Mouse (Mus musculus): ENCODE measurements around the gene Gpm6a. TPM values are rescaled to one million over a fixed set of nuclear protein-coding genes. Genes with fewer than 3 reads are reported as not detected.

Gene Gpm6a
- 366 and 370 TPM in 2 replicates for polyA plus RNA-seq (2015; fragmentation: Nextera tagmentation; extraction: Ambion mirVana)

DNA sequence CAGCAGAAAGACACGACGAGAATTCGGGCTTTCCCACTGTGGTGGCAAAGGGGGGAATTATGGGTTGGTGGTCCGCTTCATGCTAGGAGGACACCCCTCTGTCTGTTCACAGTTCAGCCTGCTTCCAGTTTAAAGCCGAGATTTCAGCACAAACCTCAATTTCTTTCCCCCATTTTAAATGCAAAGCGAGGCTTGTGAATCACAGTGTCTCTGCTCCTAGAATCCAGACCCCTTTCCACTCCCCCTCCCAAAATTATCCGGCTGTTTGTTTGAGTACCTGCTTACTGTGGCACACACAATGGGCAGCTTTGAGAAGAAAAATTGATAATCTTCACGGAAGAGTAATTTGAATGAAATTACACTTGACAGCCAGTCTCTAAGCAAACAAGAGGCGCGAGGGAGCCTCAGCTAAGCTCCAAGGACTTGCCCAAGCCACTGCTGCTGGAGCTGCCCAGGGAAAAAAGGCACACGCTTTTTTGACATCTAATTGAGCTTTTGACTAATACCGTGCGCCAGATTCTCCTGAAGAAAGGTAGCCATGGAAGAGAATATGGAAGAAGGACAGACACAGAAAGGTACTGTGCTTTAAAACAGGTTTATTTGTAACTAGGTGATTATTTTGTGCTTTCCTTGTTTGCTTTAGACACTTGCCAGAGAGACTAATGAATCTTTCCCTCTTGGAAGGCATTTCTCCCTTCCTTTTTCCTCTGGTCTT, at the start of gene Gpm6a:
Gene Gpm6a (plus strand): TSS at position 103 of the 715 bp plus-strand sequence.
- H3K9me3 ChIP-seq (replicated peaks) = no peaks in the 10 kb centered on the region
- H3K4me3 ChIP-seq = peak within 1 kb of the TSS; percentile 51
- H3K4me1 ChIP-seq = peaks cover 24% of the 10 kb centered on the region
- peak within 1 kb of the TSS; percentile 61 for H3K4me2 ChIP-seq
- peak within 1 kb of the TSS; percentile 95 for H3K27ac ChIP-seq
- no peaks in the 10 kb centered on the region for H3K36me3 ChIP-seq (ENCODE audit: poor library complexity, severe bottlenecking)
- peak within 1 kb of the TSS; percentile 82 for H3K9ac ChIP-seq
- no peaks in the 10 kb centered on the region for H3K27me3 ChIP-seq
- peak; percentile 91 for ATAC-seq
- WGBS = under 1% methylated on average over 13 of the region's 13 CpGs

DNA sequence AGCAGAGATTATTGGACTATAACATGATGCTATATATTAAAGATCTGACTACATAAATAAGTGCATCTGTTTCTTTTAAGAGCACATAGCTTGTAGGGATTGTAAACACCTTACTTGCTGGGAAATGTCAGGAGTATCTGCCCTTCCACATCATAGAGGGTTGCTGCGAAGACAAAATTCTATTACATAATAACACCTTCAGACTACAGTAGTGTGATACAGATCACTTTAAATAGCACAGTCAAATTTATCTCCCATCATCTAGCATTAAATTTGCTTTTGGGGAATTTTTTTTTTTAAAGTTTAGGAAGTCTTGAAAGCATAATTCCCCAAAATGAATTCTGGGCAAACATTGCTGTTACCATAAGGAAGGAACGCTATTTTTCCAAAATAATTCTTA, 41.8 kb upstream of the Gpm6a start:
- no peaks in the 10 kb centered on the region for H3K9me3 ChIP-seq (replicated peaks)
- ATAC-seq = no peak
- H3K9ac ChIP-seq = no peak overlapping the region
- no peaks in the 10 kb centered on the region for H3K36me3 ChIP-seq (ENCODE audit: poor library complexity, severe bottlenecking)
- no peaks in the 10 kb centered on the region for H3K27me3 ChIP-seq
- no peaks in the 10 kb centered on the region for H3K4me1 ChIP-seq
- no peak overlapping the region for H3K4me3 ChIP-seq
- H3K4me2 ChIP-seq = no peak overlapping the region
- 97% methylated on average over 2 of the region's 2 CpGs for WGBS
- no peak overlapping the region for H3K27ac ChIP-seq

DNA sequence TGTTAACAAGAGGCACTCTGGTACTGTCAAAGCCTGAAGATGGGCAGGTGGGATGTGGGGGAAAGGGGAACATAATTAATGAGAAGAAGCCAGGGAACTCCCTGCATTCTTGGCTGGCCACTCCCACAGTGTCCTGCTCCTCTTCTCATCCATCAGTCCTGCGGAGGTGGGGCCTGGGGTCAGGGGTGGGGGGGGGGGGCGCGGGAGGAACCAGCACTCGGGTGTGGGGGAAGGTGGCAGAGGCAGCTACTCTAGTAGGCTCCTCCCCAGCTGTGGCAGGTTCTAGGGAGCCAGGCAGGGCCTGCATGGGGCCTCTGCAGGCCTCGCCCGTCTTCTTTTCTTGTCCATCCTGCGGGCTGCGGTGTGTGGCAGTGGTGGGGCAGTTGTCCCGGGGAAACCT, 36.9 kb upstream of the Gpm6a start:
- 78% methylated on average over 7 of the region's 9 CpGs for WGBS
- no peak for ATAC-seq
- Histone ChIP-seq H3K36me3 (ENCODE audit: poor library complexity, severe bottlenecking) (no peaks in the 10 kb centered on the region), H3K9ac (no peak overlapping the region), H3K9me3 (replicated peaks) (no peaks in the 10 kb centered on the region), H3K4me2 (no peak overlapping the region), H3K27ac (no peak overlapping the region), H3K4me1 (peaks cover 11% of the 10 kb centered on the region), H3K4me3 (no peak overlapping the region), H3K27me3 (no peaks in the 10 kb centered on the region)

GRCm38 (mm10) chr8:54922160-54922855, 32.3 kb upstream of the Gpm6a start:
- H3K4me2 ChIP-seq = peak overlapping the region; percentile 2; the same call in 1 of the 2 replicates

DNA sequence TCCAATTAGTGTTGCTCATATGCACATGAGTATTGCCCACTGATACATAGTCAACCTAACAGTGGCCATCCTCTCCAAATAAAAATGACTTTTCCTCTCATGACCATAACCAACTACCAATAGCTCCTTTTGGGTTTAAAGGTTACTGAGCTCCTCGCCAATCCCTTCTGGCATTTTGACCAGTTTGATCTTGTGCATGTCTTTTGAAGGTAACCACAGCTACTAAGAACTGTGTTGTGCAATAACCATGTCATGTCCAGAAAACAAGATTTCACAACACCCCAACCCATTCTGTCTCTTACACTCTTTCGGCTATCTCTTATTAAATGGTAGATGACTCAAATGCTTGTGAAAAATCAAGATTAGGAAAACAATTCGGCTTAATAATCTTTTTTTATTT, 29.7 kb upstream of the Gpm6a start:
- no peak overlapping the region for H3K4me3 ChIP-seq
- H3K27me3 ChIP-seq = no peaks in the 10 kb centered on the region
- no peak for ATAC-seq
- no peak overlapping the region for H3K4me2 ChIP-seq
- H3K4me1 ChIP-seq = peaks cover 17% of the 10 kb centered on the region
- H3K27ac ChIP-seq = no peak overlapping the region
- no peak overlapping the region for H3K9ac ChIP-seq
- WGBS = 91% methylated on average over 3 of the region's 3 CpGs
- no peaks in the 10 kb centered on the region for H3K9me3 ChIP-seq (replicated peaks)
- no peaks in the 10 kb centered on the region for H3K36me3 ChIP-seq (ENCODE audit: poor library complexity, severe bottlenecking)

More at GRCm38 (mm10) chr8:54922160-54922855, 32.3 kb upstream of the Gpm6a start:
- peak; percentile 75 for ATAC-seq
- WGBS = 6% methylated on average over 2 of the region's 2 CpGs
- H3K27ac ChIP-seq = peak overlapping the region; percentile 80
- H3K27me3 ChIP-seq = no peaks in the 10 kb centered on the region
- H3K9me3 ChIP-seq (replicated peaks) = no peaks in the 10 kb centered on the region
- no peak overlapping the region for H3K9ac ChIP-seq
- H3K4me3 ChIP-seq = no peak overlapping the region
- no peaks in the 10 kb centered on the region for H3K36me3 ChIP-seq (ENCODE audit: poor library complexity, severe bottlenecking)
- peaks cover 17% of the 10 kb centered on the region for H3K4me1 ChIP-seq

DNA sequence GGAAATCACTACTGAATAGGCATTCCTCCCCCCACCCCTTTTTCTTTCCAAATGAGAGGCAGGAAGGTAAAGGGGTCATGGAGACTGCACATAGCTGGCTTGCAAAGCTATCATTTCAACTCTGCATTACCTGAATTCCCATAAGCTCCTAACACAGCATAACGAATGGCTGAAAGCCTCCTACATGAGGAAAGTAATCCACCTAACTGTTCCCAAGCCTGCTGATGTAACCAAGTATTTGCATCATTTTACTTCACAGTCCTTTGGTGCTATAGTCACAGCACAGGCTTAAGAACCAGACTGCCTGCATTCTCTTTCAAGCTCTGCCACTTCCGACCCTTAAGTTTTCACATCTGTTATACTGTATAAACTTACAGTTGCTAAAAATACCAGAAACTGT, 22.3 kb upstream of the Gpm6a start:
- no peak overlapping the region for H3K4me2 ChIP-seq
- WGBS = 81% methylated on average over 2 of the region's 2 CpGs
- H3K4me1 ChIP-seq = no peaks in the 10 kb centered on the region
- ATAC-seq = no peak
- no peaks in the 10 kb centered on the region for H3K36me3 ChIP-seq (ENCODE audit: poor library complexity, severe bottlenecking)
- H3K9ac ChIP-seq = no peak overlapping the region
- H3K9me3 ChIP-seq (replicated peaks) = no peaks in the 10 kb centered on the region
- H3K27ac ChIP-seq = no peak overlapping the region
- H3K4me3 ChIP-seq = no peak overlapping the region
- H3K27me3 ChIP-seq = no peaks in the 10 kb centered on the region

DNA sequence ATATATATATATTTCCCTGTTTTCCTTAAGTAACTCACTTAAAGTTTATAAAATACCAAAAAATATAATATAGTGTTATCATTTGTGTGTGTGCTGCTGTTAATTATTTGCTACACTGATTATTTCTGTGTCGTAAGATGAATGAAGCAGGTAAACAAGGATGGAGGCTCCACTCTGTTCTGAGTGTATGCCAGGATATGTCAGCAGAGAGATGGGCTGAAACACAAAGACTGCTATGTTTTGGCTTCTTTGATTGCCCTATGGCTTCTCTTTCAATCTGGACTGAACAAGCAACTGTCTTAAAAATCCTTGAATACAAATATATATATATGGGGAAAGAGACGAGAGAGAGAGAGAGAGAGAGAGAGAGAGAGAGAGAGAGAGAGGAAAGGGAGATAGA, 1.3 kb upstream of the Gpm6a start:
- no peak overlapping the region for H3K4me3 ChIP-seq
- H3K9ac ChIP-seq = 0 out of 2 replicates have a peak overlapping the region, but pooled peaks have one; percentile 58
- peak overlapping the region; percentile 95 for H3K27ac ChIP-seq
- H3K4me2 ChIP-seq = peak overlapping the region; percentile 61
- H3K27me3 ChIP-seq = no peaks in the 10 kb centered on the region
- H3K36me3 ChIP-seq (ENCODE audit: poor library complexity, severe bottlenecking) = no peaks in the 10 kb centered on the region
- WGBS = 49% methylated on average over 2 of the region's 2 CpGs
- no peaks in the 10 kb centered on the region for H3K9me3 ChIP-seq (replicated peaks)
- H3K4me1 ChIP-seq = peaks cover 14% of the 10 kb centered on the region; the same call in 1 of the 2 replicates
- no peak for ATAC-seq

DNA sequence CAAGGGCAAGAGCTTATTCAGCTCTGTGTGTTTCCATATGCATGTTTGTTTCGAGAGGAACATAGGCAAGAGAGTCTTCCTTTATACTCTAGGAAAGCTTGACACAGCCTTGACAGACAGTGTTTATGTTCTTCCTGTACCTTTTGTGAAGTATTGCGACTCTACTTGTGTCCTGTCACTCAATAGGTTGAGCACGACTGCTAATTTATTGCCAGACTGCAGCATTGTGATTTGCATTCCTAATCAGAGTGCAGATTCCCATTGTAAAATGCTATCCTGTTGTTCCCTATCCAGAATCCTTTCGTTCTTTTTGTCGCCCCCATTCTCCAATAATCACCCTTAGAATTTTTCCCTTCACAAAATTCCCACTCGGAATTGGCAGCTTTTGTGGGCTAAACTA, 613 bp upstream of the Gpm6a start:
- Histone ChIP-seq H3K27ac (peak overlapping the region; percentile 95), H3K9ac (peak overlapping the region; percentile 58), H3K4me2 (peak overlapping the region; percentile 61), H3K36me3 (ENCODE audit: poor library complexity, severe bottlenecking) (no peaks in the 10 kb centered on the region), H3K4me3 (peak overlapping the region; percentile 51), H3K27me3 (no peaks in the 10 kb centered on the region), H3K9me3 (replicated peaks) (no peaks in the 10 kb centered on the region), H3K4me1 (peaks cover 17% of the 10 kb centered on the region)
- WGBS = 7% methylated on average over 6 of the region's 6 CpGs
- ATAC-seq = peak; percentile 71

GRCm38 (mm10) chr8:54955456-54955800, 785 bp downstream of the Gpm6a start:
- Histone ChIP-seq H3K27ac (peak overlapping the region; percentile 95), H3K36me3 (ENCODE audit: poor library complexity, severe bottlenecking) (no peaks in the 10 kb centered on the region), H3K27me3 (no peaks in the 10 kb centered on the region), H3K9me3 (replicated peaks) (no peaks in the 10 kb centered on the region), H3K4me3 (peak overlapping the region; percentile 51), H3K9ac (peak overlapping the region; percentile 82), H3K4me1 (peaks cover 27% of the 10 kb centered on the region), H3K4me2 (peak overlapping the region; percentile 61)
- ATAC-seq = no peak
- 50% methylated on average over 3 of the region's 3 CpGs for WGBS

GRCm38 (mm10) chr8:54955935-54956573, 1.4 kb downstream of the Gpm6a start:
- 58% methylated on average over 6 of the region's 6 CpGs for WGBS
- Histone ChIP-seq H3K4me3 (peak overlapping the region; percentile 51), H3K27me3 (no peaks in the 10 kb centered on the region), H3K4me1 (peaks cover 31% of the 10 kb centered on the region), H3K27ac (peak overlapping the region; percentile 69; the same call in 1 of the 2 replicates), H3K9me3 (replicated peaks) (no peaks in the 10 kb centered on the region), H3K9ac (peak overlapping the region; percentile 74), H3K36me3 (ENCODE audit: poor library complexity, severe bottlenecking) (no peaks in the 10 kb centered on the region), H3K4me2 (peak overlapping the region; percentile 61)
- ATAC-seq = peak; percentile 33; the same call in 1 of the 2 replicates

- Histone ChIP-seq H3K4me1 (peaks cover 31% of the 10 kb centered on the region), H3K27ac (no peak overlapping the region), H3K36me3 (ENCODE audit: poor library complexity, severe bottlenecking) (no peaks in the 10 kb centered on the region), H3K4me2 (peak overlapping the region; percentile 57), H3K27me3 (no peaks in the 10 kb centered on the region), H3K9ac (peak overlapping the region; percentile 60), H3K9me3 (replicated peaks) (no peaks in the 10 kb centered on the region), H3K4me3 (peak overlapping the region; percentile 43)
- WGBS = 55% methylated on average over 3 of the region's 3 CpGs
- no peak for ATAC-seq
Measured at GRCm38 (mm10) chr8:54956787-54957186, 2.1 kb downstream of the Gpm6a start.

DNA sequence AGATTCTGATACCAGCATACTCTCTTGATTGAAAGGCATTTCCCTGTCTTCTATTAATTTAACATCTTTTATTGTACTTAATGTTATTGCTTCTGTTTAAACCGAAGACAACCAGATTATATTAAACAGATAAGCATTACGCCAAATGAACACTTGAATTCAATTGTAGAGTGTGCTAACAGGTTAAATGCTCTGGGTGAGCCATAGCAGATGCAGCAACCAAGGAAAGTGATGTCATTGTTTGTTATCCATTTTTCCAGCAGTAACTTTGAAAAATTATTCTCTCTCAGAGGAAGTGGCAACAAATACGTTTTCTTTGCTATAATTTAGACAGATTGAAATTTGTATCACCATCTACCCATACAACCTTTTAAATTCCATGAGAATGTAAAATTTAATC, 2.9 kb downstream of the Gpm6a start:
- Histone ChIP-seq H3K4me1 (peaks cover 31% of the 10 kb centered on the region), H3K4me2 (peak overlapping the region; percentile 56), H3K9me3 (replicated peaks) (no peaks in the 10 kb centered on the region), H3K36me3 (ENCODE audit: poor library complexity, severe bottlenecking) (no peaks in the 10 kb centered on the region), H3K27me3 (no peaks in the 10 kb centered on the region), H3K9ac (peak overlapping the region; percentile 60), H3K27ac (no peak overlapping the region), H3K4me3 (peak overlapping the region; percentile 43)
- 75% methylated on average over 3 of the region's 3 CpGs for WGBS
- no peak for ATAC-seq

All from forebrain, embryonic 13.5 days (tissue).